Mouse (Mus musculus) cerebellum, postnatal 36 days (tissue): ENCODE data around the gene Scd3.
"Not testable (repeated sequence)": the region's sequence is repeated elsewhere in the genome, so short reads cannot be mapped to it uniquely, and the experiment has no call there.

Source experiments
- DNase-seq, 2 experiments: peaks; one replicate each; pipeline ENCODE4 v3.0.0; 2021 to 2022; ENCODE audit warnings: mixed read lengths in 2 of 2

The Scd3 gene

GRCm38 (mm10) chr19:44238906-44239305 lies 35.8 kb downstream of the Scd3 start:
- DNase-seq, result no peak

GRCm38 (mm10) chr19:44245761-44246171 lies 42.7 kb downstream of the Scd3 start:
- DNase-seq, result peak; percentile 29 to 56

- no peak for DNase-seq
Measured at GRCm38 (mm10) chr19:44246341-44246911, 43.4 kb downstream of the Scd3 start.

GRCm38 (mm10) chr19:44247281-44248080 lies 44.4 kb downstream of the Scd3 start:
- DNase-seq, result peak; percentile 40 to 42

DNA sequence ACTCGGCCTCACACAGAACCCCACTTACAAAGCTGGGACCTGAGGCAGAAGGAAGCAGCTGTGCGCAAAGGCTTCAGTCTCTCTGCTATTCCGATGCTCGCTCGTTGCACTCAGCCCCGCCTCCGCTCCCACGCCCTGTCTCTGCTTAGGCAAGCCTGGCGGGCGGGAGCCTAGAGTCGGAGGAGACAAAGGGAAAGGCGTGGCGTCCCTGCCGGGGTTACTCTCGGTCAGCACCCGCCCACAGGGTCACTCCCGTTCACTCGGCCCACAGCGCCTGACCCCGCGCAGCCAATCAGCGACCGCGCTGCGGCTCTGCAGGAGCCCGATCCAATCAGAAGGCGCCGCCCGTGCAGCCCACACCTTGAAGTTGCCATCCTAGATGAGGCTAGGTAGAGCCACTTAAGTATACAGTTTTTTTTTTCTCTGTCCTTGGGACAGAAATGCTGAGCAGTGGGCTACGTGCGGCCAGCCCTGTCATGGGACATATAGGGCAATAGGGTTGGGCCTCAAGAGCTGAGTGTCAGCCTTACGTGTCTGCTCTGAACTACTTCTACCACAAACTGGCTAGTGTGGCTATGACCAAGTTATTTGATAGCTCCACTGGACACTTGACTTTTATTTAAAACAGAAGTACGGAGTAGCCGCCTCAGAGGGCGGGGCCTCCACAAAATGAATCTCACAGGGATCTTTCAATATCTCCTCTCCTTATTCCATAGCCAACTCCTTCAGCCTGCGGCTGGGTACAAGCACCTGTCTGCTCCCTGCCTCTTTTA lies 45.2 kb downstream of the Scd3 start:
- DNase-seq, result peak; percentile 92 to 96

GRCm38 (mm10) chr19:44248854-44249351 lies 45.8 kb downstream of the Scd3 start:
- DNase-seq, result no peak

DNA sequence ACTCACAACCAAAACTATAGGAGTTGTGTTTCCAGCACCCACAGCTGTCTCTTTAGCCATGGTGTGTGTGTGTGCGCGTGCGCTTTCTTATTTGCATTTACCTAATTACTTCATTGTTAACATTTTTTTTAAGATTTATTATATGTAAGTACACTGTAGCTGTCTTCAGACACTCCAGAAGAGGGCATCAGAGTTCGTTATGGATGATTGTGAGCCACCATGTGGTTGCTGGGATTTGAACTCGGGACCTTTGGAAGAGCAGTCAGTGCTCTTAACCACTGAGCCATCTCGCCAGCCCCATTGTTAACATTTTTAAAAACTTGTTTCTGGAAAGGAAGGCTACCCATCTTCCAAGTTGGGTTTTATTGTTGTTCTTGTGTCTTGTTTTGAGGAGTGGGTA lies 48.1 kb downstream of the Scd3 start:
- DNase-seq, result not testable (repeated sequence)

DNA sequence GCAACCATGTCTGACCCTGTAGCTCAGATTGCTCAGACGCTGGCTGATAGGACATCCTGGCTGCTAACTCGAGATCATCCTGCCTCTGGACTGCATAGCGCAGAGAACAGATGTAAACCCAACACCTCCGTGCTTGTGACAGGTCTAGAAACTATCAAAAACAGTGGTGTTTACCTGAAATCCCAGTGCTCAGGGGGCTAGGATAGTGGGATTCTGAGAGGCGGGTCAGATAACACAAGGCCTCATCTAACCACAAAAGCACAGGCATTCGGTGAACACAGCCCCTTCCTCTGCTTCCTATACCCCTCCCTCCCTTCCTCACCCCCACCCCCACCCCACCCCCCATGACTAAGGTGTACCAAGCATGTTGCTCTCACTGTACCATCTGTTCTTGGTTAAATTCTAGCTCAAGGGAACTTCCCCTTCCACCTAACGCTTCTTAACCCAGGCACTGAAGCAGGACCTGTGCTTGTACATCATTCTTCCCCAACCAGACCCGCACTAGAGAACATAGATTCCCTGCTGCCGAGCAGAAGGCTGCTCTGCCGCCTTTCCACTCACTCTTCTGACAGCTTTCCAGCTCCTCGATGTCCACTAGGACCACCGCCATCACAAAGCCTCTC lies 49.0 kb downstream of the Scd3 start:
- DNase-seq, result no peak

GRCm38 (mm10) chr19:44254106-44254505 lies 51.0 kb downstream of the Scd3 start:
- DNase-seq, result not testable (repeated sequence)

DNA sequence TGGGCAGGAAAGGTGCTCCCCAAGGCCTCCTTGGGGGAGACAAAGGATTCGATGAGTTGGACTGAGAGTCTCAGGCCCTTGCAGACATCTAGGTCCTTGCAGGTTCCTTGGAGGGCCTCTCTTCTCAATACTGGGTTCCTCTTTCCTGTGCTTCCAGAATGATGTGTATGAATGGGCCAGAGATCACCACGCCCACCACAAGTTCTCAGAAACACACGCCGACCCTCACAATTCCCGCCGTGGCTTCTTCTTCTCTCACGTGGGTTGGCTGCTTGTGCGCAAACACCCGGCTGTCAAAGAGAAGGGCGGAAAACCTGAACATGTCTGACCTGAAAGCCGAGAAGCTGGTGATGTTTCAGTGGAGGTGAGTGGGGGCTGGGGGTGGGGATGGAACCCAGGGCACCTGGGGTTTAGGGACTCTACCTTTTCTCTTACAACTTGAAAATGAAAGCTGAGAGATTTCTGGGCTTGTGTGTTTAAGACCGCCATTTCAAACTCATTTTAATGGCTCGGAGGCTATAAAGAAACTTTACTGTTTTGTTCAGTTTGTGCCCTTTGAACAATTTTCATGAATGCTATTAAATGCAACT lies 54.4 kb downstream of the Scd3 start:
- no peak for DNase-seq

GRCm38 (mm10) chr19:44259484-44259883 lies 56.4 kb downstream of the Scd3 start:
- no peak for DNase-seq

DNA sequence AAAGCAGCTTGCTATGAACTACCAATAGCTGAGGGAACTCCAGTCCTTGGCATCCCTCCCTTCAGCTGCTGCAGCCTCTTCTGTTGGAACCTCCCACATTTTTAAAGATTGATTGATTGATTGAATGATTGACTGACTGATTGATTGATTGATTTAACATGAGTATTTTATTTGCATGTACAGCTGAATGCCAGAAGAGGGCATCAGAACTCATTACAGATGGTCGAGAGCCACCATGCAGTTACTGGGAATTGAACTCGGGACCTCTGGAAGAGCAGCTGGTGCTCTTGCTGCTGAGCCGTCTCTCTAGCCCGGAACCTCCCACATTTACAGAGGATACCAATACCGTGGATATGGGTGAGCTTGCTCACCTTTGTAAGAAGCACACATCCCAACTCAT lies 57.4 kb downstream of the Scd3 start:
- no peak for DNase-seq

GRCm38 (mm10) chr19:44261774-44262173 lies 58.7 kb downstream of the Scd3 start:
- DNase-seq, result no peak

- no peak for DNase-seq
Measured at GRCm38 (mm10) chr19:44263581-44263980, 60.5 kb downstream of the Scd3 start.

DNA sequence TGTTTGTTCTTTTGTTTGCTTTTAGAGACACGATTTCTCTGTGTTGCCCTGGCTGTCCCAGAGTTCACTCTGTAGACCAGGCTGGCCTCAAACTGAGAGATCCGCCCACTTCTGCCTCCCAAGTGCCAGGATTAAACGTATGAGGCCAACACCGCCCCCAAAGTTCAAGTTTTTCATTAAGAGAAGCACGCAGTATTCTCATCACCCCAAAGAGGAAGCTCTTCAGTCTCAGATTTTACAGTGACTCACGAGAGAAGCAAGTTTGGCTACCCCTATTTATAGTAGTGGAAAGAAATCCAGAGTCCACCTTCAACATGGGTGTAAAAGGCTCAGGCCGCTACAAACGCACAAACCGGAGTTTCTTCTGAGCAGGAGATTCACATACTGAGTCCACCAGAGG lies 61.2 kb downstream of the Scd3 start:
- DNase-seq, result no peak

GRCm38 (mm10) chr19:44265300-44265699 lies 62.2 kb downstream of the Scd3 start:
- no peak for DNase-seq

- DNase-seq, result no peak
Measured at GRCm38 (mm10) chr19:44265911-44266337, 62.9 kb downstream of the Scd3 start.

GRCm38 (mm10) chr19:44266458-44266823 lies 63.4 kb downstream of the Scd3 start:
- DNase-seq, result peak in 1 of 2 experiments; percentile 14

- peak; percentile 90 to 92 for DNase-seq
Measured at GRCm38 (mm10) chr19:44266824-44267498, 63.9 kb downstream of the Scd3 start.

GRCm38 (mm10) chr19:44267499-44268002 lies 64.5 kb downstream of the Scd3 start:
- no peak for DNase-seq

- DNase-seq, result no peak
Measured at GRCm38 (mm10) chr19:44273711-44274110, 70.6 kb downstream of the Scd3 start.

GRCm38 (mm10) chr19:44274452-44274851 lies 71.4 kb downstream of the Scd3 start:
- DNase-seq, result no peak
